Mouse (Mus musculus): ENCODE measurements around the gene Gtf3a.
"Not testable (repeated sequence)": the region's sequence is repeated elsewhere in the genome, so short reads cannot be mapped to it uniquely, and the experiment has no call there.

Gtf3a gene

DNA sequence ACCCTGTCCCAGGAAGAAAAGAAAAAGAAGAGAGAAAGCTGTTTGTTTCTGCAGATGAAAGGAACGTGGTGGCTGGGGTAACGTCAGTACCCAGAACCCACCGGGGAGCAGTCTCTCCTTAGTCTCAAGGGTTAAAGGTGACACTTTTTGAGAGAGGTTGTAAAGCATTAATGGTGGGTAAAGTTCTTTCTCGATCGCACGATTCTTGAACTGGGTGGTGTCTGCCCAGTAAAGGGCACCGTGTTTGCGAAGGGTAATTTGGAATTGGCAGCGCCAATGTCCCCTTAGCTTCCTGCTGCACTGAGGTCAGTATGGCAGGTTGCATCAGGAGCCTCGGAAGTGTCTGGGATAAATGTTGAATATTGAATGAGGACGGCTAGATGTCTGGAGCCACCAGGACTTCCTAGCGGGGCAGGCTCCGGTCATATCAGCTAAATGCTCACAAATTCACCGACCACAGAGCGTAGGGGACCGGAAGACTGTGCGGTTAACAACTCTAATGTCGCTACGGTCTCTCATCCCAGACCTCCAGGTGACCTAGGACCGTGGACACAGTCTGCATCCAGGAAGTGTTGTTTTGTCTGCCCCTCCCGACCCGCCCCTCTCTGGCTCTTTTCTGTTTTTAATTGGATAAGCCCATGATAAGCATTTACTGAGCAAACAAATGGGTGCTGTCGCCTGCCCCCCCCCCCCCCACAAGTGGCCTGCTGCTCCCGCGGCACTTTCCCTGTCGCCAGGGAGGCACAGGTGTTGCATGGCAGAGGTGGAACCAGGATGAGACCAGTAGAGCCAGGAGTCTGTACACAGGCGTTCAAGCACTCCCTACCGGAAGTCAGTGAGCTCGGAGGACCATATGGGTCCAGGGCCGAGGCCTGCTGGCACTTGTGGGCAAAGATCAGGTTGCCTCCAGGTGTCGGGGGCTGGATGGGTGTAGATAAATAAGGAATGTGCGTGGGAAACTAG is 10.6 kb upstream of the Gtf3a start:
- no peak for DNase-seq (ENCODE audit: low spot score)

DNA sequence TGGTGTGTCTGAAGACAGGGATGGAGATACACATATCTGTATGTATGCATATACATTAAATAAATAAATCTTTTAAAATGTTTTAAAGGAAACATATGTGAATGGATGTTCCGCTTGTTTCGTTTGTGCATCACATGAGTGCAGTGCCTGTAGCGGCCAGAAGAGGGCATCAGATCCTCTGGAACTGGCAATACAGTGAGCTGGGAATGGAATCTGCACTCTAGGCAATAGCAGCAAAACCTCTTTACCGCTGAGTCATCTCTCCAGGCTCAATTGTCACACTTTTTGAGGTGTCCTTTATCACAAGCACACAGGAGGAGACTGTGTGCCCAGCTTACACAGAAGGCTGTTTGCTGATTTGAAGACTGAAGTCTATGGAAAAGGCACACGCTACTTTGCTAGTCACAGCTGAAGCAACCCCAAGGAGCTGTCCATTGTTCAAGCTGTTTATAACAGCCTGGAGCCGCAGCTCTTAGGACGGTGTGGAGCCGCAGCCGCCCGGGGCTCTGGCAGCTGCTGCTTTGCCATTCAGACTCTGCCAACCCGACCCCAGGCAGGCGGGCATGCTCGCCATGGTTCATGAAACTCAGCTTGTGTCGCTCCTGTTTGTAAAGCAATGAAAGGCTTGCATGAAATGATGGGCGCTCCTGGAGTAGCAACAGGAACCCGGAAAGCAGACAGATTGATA is 9.2 kb upstream of the Gtf3a start:
- no peak for DNase-seq (ENCODE audit: low spot score)

DNA sequence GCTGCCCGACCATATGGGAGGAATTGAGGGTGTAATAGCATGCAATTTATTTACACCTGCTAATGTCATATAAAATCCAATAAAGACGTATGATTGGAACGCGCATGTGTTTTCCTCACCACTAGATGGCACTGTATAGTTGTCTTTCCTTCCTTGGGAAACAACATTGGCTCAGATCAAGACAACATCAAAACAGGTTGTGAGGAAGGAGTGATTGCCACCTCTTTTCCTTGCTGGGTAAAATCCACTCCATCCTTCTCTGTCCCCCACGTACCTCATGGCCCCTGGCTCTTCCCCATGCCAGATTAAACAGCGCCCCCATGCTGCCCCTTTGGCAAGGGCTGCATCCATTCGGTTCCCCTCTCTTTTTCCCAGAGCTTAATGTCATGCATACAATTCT is 8.2 kb upstream of the Gtf3a start:
- DNase-seq (ENCODE audit: low spot score): no peak

DNA sequence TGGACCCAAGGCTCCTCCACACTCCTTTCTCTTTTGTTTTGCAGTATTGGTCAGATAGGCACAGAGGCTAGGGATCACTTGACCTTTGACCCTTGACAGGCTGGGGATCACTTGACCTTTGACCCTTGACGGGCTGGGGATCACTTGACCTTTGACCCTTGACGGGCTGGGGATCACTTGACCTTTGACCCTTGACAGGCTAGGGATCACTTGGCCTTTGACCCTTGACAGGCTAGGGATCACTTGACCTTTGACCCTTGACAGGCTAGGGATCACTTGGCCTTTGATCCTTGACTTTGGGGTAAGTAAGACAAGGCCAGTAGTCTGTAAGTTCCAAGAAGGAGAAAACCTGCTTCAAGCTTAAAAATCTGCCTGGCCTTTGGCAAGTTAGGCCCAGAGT is 6.5 kb upstream of the Gtf3a start:
- not testable (repeated sequence) for DNase-seq (ENCODE audit: low spot score)

DNA sequence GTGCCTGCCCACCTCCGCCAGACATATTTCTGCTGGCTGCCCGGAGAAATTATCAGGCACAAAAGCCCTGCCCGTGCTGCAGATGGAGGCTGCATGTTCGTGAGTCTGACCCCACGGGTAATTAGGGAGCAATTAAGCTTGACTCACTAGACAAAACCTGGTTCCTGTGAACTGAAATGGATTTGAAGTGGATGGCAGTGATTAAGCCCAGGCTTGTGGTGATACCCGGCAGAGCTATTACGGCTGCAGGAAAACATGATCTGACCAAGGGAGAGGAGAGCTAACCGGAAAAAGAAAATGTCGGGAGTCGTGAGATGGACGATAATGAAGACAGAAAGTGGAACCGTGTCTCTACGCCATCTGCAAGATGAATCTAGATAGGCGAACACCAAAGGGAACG is 5.5 kb upstream of the Gtf3a start:
- DNase-seq (ENCODE audit: low spot score): no peak

DNA sequence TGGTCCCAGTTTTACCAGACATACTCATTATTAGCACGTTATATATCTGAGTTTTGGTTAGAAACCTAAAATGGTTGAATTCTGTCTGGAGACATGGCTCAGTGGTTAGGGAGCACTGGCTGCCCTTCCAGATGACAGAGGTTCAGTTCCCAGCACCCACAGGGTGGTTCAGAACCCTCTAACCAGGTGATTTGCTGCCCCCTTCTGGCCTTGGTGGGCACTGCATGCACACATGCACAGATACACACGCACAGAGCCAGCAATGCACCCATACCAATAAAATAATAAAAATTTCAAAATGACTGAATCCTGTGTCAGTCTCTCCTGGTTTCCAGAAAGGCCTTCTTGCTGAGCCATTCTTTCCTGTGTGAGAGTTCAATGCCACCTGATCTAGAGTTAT is 3.9 kb upstream of the Gtf3a start:
- DNase-seq (ENCODE audit: low spot score): no peak

DNA sequence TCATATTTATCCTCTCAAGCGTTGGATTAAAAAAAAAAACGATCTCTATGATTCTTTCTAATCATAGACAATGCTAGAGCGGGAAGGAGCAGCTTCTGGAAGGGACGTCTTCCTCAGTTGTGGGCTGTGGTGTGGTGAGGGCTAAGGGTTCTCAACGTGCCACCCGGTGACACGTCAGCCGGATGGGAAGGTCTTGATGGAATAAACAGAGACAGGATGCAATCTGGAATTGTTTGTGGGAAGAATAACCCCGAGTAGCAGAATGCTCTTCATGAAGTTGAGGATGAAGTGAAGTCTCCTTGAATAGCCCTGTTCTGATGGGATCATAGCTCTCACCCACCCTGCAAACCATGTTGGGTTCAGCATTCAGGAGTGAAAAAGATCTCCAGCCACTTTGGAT is 1.8 kb upstream of the Gtf3a start:
- no peak for DNase-seq (ENCODE audit: low spot score)

DNA sequence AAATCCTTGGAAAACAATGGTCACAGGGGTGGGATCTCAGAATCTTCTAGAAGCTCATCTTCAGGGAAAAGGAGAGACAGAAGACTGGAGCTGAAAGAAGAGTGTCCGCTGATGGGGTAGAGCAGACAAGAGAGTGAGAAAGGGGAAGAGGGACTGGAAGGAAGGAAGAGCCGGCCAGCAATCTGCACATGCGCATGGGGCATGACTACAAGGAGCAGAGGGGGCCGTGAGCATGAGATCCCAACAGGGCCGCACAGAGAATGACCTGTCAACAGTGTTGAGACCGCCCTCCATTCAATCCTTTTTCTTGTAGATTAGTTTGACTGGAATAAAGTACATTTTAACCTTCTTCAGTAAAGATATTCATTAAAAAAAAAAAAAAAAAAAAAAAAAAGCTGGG is 960 bp upstream of the Gtf3a start:
- no peak for DNase-seq (ENCODE audit: low spot score)

DNA sequence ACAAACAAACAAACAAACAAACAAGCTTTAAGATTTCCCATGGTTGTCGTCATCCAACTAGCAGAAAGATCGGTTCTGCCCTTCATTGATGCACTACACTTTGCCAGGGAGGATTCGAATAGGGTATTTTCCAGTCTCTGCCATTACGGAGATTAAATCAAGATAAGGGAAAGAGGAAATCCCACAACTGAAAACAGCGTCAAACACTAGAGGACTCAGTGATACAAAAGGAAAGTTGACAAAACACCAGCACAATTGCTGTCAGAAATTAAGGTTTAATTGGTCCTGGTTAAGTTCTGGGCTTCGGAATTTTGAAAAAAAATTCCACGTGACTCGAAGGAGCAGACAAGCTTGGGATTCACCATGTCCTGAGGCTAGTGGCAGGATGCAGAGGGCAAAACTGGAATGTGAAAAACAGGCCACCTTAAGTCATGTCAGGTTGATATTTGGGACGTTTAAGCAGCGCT is 383 bp upstream of the Gtf3a start:
- no peak for DNase-seq (ENCODE audit: low spot score)

DNA sequence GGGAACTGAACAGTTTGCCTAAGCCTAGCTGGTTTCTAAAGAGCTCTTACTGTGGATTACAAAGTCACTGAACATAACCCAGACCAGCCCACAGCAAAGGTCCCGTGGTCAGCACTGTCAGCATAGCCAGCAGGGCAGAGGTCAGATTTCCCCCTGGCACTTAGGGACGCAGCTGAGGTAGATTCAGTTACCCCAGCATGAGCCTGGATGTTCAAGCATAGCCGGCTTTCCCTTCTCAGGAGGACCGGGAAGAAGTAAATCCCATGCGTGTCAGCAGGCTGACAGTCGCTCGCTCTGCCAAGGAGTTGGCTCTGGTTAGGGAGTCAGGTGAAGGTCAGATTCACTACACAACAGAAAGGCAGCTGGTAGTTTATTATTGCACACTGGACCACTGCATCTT is 6.1 kb downstream of the Gtf3a start:
- DNase-seq (ENCODE audit: low spot score): no peak

DNA sequence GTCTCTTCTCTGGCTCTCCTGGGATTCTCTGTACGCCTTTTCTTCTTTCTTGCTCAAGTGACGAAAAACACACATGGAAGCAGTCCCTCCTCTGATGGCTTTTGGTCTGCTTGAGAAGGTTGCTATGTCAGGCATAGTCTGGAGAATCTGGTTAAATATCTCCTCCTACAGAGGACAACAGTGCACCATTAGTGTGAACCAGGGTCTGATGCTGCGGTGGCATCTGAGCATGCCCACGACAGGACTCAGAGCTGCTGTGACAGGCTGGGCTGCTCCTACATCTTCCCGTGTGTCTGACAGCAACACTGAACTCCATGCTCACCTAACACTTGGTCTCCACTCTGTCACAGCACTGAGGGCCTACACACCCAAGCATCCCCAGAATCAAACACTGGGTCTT is 7.2 kb downstream of the Gtf3a start:
- DNase-seq (ENCODE audit: low spot score): no peak

DNA sequence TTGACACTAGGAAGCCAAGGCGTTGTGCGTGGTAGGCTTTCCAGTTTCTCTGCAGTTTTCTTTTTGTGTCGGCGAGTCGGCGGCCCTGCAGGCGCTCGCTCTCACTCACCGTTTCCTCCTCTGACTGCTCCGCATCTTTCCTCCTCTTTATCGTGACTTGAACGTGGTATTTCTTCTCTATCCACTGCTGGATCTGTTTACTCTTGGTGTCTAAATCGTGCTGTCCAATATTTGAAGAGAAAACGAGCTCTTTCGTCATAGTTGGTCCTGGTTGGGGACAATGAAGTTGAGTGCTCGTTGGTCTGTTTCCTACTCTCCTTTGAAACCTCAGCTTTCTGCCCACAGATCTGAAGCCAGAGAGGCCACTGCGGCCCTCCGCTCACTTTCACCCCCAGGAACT is 8.2 kb downstream of the Gtf3a start:
- no peak for DNase-seq (ENCODE audit: low spot score)

DNA sequence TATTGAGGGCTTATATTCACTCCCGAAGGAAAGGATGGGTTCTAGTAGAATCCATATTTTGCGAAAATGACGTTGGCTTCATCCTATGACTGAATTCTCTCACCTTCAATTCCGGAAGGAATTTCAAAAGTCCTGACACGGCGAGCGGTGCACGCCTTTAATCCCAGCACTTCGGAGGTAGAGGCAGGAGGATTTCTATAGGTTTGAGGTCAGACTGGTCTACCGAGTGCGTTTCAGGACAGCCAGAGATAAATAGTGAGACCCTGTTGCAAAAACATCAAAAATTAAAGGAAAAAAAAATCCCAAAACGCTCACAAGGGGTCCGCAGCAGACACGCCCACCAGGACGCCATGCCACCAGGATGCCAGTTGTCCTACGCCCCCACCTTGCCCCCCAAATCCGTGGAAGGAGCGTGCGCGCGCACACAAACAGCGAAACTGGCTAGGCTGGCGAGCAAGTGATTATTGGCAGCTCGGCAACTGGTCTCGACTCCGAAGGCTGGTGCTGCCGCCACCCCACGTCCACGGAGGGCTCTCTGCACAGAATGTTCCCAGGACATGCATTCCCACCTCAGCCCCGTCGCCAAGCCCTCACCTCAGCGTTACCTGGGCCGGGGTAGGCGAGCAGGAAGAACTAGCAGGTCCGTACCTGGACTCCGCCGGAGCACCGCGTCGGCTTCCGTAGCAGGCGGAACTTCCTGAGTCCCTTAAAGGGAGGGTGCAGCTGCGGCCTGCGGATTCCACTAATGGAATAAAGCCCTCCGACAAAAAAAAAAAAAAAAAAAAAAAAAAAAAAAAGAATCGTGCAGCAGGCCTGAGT is 14.9 kb downstream of the Gtf3a start, which contains the start of gene Mtif3:
TSS of gene Mtif3 (minus strand) at position 683 of the 819 bp plus-strand sequence.
- peak; percentile 77 for DNase-seq (ENCODE audit: low spot score)

DNA sequence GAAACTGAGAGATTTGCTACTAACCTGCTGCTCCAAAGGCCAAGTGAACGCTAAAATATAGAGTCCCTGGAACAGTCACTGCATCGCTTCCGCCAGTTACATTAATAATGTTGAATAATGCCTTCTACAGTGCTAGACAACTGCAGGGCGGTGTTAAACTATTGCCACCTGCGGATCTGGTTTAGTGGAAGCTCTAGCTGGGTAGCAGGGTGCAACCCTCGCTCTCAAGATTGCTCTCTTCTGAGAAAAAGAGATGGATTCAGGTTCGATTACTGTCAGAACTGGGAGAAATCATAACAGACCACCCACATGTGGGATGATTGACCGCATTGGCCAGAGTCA is 15.5 kb downstream of the Gtf3a start:
- DNase-seq (ENCODE audit: low spot score): no peak

DNA sequence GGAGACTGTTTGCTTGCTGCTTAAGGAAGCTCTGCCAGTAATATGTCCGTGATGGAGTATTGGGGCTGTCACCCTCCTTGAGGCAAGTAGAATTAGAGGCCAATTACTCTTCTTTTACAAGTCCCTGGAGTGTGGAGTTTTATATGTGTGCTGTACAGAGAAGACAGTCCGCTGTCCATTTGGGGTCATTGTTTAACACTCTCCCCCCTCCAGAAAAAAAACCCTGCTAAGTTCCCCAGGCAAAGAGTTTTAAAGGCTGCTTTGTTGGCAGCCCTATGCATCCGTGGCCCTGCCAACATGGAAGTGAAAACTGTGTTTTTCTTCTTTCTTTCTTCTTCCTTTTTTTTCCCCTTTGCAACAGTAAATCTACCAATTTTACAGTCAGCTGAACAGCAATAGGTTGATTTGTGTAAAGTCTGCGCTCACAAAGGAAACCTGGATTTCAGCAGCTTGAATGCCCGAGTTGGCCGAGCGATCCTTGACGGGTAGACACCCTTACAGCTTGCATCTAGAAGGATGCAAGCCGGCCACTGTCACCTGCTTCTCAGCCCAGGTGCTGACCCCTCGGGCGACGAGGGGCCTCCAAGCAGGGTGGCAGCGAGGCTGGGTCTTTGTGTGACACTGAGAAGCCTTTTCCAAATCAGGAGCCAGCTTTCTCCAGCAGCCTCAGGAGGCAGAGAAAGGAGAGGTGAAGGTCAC is 20.4 kb downstream of the Gtf3a start:
- DNase-seq (ENCODE audit: low spot score): no peak

DNA sequence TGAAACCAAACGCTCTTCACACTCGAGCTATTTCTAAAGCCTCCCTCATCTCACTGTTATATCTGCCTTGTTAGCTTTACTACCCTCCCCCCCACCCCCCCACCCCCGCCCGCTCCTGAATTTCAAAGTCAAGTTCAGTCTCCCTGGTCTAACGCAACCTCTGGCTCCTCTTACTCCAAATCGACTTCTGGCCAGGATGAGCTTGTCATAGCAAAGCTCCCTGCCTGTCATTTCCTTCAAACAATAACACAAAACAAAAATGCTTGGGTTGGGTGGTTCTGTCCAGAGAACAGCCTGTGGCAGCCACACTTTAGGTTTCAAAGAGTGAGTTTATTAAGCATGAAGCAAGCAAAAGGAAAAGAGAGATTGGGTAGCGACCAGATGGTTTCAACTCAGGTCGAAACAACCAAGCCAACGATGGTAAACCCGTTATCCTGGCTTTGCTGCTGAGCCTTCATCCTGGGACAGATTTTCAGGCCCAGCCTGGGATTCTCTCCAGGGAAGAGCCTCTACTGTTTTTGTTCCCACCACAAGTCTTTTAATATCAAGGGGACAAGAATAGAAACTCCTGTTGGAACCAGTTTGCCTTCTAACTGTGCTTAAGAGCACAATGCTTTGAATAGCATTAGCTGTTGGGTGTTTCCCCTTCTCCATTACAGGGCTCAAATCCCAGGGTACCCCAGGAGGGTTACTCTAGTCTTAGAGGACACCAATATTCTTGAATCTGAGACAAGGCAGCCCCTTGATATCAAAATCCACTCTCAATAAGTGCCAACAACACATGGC is 23.5 kb downstream of the Gtf3a start:
- no peak for DNase-seq (ENCODE audit: low spot score)

DNA sequence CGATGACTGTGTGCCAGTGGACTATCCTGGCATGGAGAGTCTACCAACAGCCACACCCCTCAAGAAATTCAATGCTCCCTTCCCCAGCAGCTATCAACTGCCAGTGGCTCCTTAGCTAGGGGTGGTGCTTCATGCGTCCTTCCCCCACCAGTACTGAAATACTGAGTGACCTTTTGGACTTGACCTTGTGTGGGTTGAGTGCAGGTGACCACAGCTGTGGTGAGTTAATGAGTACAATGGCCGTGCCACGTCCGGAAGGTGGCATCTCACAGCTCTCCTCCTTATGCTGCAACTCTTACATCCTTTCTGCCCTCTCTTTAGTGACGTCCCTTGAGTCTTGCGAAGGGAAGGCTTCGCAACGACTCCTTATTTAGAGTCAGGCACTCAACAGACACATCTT is 24.9 kb downstream of the Gtf3a start:
- no peak for DNase-seq (ENCODE audit: low spot score)

DNA sequence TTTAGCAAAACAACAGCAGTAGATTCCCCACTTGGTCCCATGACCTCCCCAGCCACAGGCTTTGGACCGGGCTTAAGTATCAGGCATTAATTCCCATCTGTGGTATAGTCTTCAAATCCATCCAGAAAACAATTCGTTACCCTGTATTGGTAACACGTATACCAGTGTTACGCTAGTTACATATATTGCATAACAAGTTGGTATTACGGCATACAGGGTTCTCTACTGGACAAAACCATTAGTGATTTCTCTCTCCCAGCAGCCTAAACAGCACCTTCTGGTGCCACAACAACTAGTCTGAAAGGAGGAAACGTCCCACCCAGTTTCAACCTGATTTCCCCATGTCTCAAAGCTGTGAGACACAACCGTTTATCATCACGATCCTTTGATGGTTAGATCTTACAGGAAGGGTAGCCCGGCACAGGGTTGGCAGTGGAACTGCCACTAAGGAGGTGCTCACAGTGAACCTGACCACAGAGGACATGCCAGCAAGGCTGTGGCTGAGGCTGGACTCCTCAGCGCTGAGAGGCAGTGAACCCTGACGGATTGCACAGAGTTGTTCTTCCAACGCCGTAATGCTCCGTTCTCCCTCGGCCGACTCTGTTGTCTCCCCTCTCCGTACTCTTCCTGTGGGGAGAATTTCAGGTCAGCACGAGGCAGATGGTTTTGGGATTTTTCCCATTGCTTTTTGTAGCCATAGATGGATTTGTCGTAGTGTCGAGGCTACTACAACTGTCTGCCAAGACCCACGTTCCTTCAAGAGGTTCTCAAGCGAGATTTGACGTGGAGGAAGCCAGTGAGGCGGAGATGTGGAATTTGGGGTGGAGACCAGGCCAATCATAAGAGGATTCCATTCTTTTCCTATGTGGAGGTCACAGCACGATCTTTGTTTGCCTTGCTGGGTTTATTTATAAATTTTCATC is 25.7 kb downstream of the Gtf3a start:
- no peak for DNase-seq (ENCODE audit: low spot score)

DNA sequence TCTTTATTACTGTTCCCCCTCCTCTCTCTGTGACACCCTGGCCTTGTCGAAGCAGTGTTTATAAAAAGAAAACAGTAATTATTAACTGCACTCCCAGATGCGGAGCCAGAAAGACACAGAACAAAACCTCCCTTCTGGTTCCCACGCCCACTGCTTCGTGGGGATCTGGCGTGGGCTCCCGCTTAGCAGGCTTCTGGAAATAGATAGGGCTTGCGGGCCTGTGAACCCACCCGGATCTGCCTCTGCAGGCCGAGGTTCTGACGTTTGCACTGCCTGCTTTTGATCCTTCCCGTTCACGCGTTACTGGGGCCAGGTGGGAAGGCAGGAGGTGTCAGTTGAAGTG is 26.3 kb downstream of the Gtf3a start:
- no peak for DNase-seq (ENCODE audit: low spot score)

DNA sequence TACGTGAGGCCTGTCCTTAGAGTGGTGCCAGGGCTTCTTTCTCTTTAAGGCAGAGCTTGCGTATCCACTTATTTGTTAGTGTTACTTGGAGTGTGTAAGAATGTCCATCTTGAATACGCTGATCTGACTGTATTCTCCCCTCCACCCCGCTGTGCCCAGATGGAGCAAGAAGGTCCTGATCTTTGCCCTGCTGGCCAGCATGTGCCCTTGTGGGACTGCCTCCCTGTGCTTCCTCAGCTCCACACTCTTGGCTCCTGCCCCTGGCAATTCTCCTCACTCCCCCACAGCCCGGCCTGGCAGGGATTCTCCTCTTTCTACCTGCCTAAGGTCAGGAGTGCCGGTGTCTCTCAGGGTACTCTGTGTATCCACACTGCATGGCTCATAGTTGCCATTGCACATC is 32.9 kb downstream of the Gtf3a start:
- no peak for DNase-seq (ENCODE audit: low spot score)
